Mouse (Mus musculus) Muller cell, postnatal 12 days (primary cell): ENCODE measurements at regions not wholly inside any gene's neighbourhood (a gene's known extent, or its start where the extent isn't known, plus 50 kb on each side); places are given as distances from the start of the nearest gene placed in this dataset.
A peak's percentile ranks its signal among the peaks of the same experiment; 100 is the strongest.

Experiments
- DNase-seq: peaks from one replicate; pipeline ENCODE4 v3.0.0-alpha.2; 2015; ENCODE audit errors: inconsistent ontology term

GRCm38 (mm10) chr5:118815783-118816182 lies 255.3 kb downstream of the Med13l start:
- peak; percentile 42 for DNase-seq

GRCm38 (mm10) chr5:118818294-118818693 lies 257.8 kb downstream of the Med13l start:
- DNase-seq = no peak

- no peak for DNase-seq
Measured at GRCm38 (mm10) chr5:118824791-118825190, 264.3 kb downstream of the Med13l start.

- DNase-seq = no peak
Measured at GRCm38 (mm10) chr5:118829031-118829698, 268.7 kb downstream of the Med13l start.

- DNase-seq = no peak
Measured at GRCm38 (mm10) chr5:118832701-118833100, 272.2 kb downstream of the Med13l start.

GRCm38 (mm10) chr5:118834129-118834528 lies 273.6 kb downstream of the Med13l start:
- no peak for DNase-seq

GRCm38 (mm10) chr5:118837001-118837400 lies 276.5 kb downstream of the Med13l start:
- no peak for DNase-seq

GRCm38 (mm10) chr5:118838421-118838820 lies 277.9 kb downstream of the Med13l start:
- no peak for DNase-seq

- DNase-seq = no peak
Measured at GRCm38 (mm10) chr5:118839916-118840315, 279.4 kb downstream of the Med13l start.

GRCm38 (mm10) chr5:118841210-118842016 lies 280.9 kb downstream of the Med13l start:
- no peak for DNase-seq

GRCm38 (mm10) chr5:118842017-118842396 lies 281.5 kb downstream of the Med13l start:
- DNase-seq = no peak

GRCm38 (mm10) chr5:118857001-118857400 lies 296.5 kb downstream of the Med13l start:
- DNase-seq = no peak

- DNase-seq = no peak
Measured at GRCm38 (mm10) chr5:118861143-118861847, 300.8 kb downstream of the Med13l start.

- DNase-seq = no peak
Measured at GRCm38 (mm10) chr5:118867511-118867910, 307.0 kb downstream of the Med13l start.

GRCm38 (mm10) chr5:118869330-118869729 lies 308.9 kb downstream of the Med13l start:
- DNase-seq = no peak

GRCm38 (mm10) chr5:118873871-118874270 lies 313.4 kb downstream of the Med13l start:
- peak; percentile 52 for DNase-seq

- DNase-seq = no peak
Measured at GRCm38 (mm10) chr5:118875096-118875637, 314.7 kb downstream of the Med13l start.

GRCm38 (mm10) chr5:118876586-118877312 lies 316.3 kb downstream of the Med13l start:
- DNase-seq = no peak

GRCm38 (mm10) chr5:118877313-118877669 lies 316.8 kb downstream of the Med13l start:
- DNase-seq = peak; percentile 64

- DNase-seq = no peak
Measured at GRCm38 (mm10) chr5:118877831-118878230, 317.4 kb downstream of the Med13l start.

GRCm38 (mm10) chr5:118878722-118879121 lies 318.2 kb downstream of the Med13l start:
- no peak for DNase-seq
